Mouse (Mus musculus) heart, postnatal 25 days (tissue): ENCODE results near the gene Kxd1. TPM values are rescaled to one million over a fixed set of nuclear protein-coding genes. Genes with fewer than 3 reads are reported as not detected.
A peak's percentile ranks its signal among the peaks of the same experiment; 100 is the strongest.

ENCODE experiments used
- DNase-seq: peaks from one replicate; pipeline ENCODE4 v3.0.0; 2022; ENCODE audit warnings: low spot score
- intact Hi-C: fragments of 180-260 bp; cut with DNase I; formaldehyde crosslinking; loops from one replicate; pipeline ENCODE4 v1.15.1; 2025
- total RNA-seq, 2 experiments: library from RNA; stranded (reverse); gene quantifications; 2 replicates each; pipeline ENCODE4 v1.2.3; 2021

Gene Kxd1
- total RNA-seq: 10 to 100 TPM; 73.6 to 76.6 TPM

GRCm38 (mm10) chr8:70527512-70528181 lies at the start of gene Kxd1, which contains the start of gene Fkbp8:
Gene Kxd1, minus strand, starts transcription at chr8:70527956.
Gene Fkbp8, plus strand, starts transcription at chr8:70527724.
- intact Hi-C loops: no loop called here
- DNase-seq: peak; percentile 95

GRCm38 (mm10) chr8:70577207-70577606 lies 49.5 kb upstream of the Kxd1 start:
- intact Hi-C loops: no loop called here

GRCm38 (mm10) chr8:70574915-70575314 lies 47.2 kb upstream of the Kxd1 start:
- intact Hi-C loops: no loop called here
- peak; percentile 67 for DNase-seq

More at GRCm38 (mm10) chr8:70577207-70577606, 49.5 kb upstream of the Kxd1 start:
- DNase-seq: no peak

GRCm38 (mm10) chr8:70574302-70574701 lies 46.5 kb upstream of the Kxd1 start:
- intact Hi-C loops: no loop called here
- DNase-seq: no peak

- intact Hi-C loops: no loop called here
- peak; percentile 63 for DNase-seq
Observed at GRCm38 (mm10) chr8:70570990-70571389, 43.2 kb upstream of the Kxd1 start.

- intact Hi-C loops: no loop called here
- no peak for DNase-seq
Observed at GRCm38 (mm10) chr8:70570360-70570759, 42.6 kb upstream of the Kxd1 start.

- DNase-seq: no peak
Observed at GRCm38 (mm10) chr8:70565561-70565960, 37.8 kb upstream of the Kxd1 start.

GRCm38 (mm10) chr8:70564696-70565235 lies 37.0 kb upstream of the Kxd1 start:
- intact Hi-C loops: no loop called here
- no peak for DNase-seq

More at GRCm38 (mm10) chr8:70565561-70565960, 37.8 kb upstream of the Kxd1 start:
- intact Hi-C loops: no loop called here

GRCm38 (mm10) chr8:70563763-70564387 lies 36.1 kb upstream of the Kxd1 start:
- no peak for DNase-seq
- intact Hi-C loops: no loop called here

GRCm38 (mm10) chr8:70562802-70563201 lies 35.0 kb upstream of the Kxd1 start:
- DNase-seq: no peak
- intact Hi-C loops: no loop called here

GRCm38 (mm10) chr8:70561809-70562535 lies 34.2 kb upstream of the Kxd1 start:
- intact Hi-C loops: no loop called here
- DNase-seq: peak; percentile 73

GRCm38 (mm10) chr8:70561357-70561756 lies 33.6 kb upstream of the Kxd1 start:
- intact Hi-C loops: no loop called here
- DNase-seq: no peak

GRCm38 (mm10) chr8:70560564-70560963 lies 32.8 kb upstream of the Kxd1 start:
- no peak for DNase-seq
- intact Hi-C loops: loop anchor here (1.0 kb wide), 1 partner anchor 25 kb away; no protein-coding TSS in a partner anchor

- DNase-seq: peak; percentile 66
- intact Hi-C loops: loop anchor here (1.0 kb wide), 1 partner anchor 25 kb away; no protein-coding TSS in a partner anchor
Observed at GRCm38 (mm10) chr8:70560096-70560495, 32.3 kb upstream of the Kxd1 start.

- intact Hi-C loops: loop anchor here (2.0 kb wide), 1 partner anchor 52 kb away; no protein-coding TSS in a partner anchor
- no peak for DNase-seq
Observed at GRCm38 (mm10) chr8:70558983-70559382, 31.2 kb upstream of the Kxd1 start.

- intact Hi-C loops: loop anchor here (2.0 kb wide), 1 partner anchor 52 kb away; no protein-coding TSS in a partner anchor
- no peak for DNase-seq
Observed at GRCm38 (mm10) chr8:70558334-70558733, 30.6 kb upstream of the Kxd1 start.

GRCm38 (mm10) chr8:70555079-70555747 lies 27.5 kb upstream of the Kxd1 start:
- DNase-seq: no peak
- intact Hi-C loops: no loop called here

GRCm38 (mm10) chr8:70553740-70554139 lies 26.0 kb upstream of the Kxd1 start:
- intact Hi-C loops: no loop called here
- peak; percentile 51 for DNase-seq

- no peak for DNase-seq
- intact Hi-C loops: no loop called here
Observed at GRCm38 (mm10) chr8:70552836-70553235, 25.1 kb upstream of the Kxd1 start.
